Mouse (Mus musculus): Measurements from ENCODE around the gene Il3ra. TPM values are rescaled to one million over a fixed set of nuclear protein-coding genes. Genes with fewer than 3 reads are reported as not detected.

The Il3ra gene
- polyA plus RNA-seq, 1 experiment from 2014 or later = 3.9 TPM

DNA sequence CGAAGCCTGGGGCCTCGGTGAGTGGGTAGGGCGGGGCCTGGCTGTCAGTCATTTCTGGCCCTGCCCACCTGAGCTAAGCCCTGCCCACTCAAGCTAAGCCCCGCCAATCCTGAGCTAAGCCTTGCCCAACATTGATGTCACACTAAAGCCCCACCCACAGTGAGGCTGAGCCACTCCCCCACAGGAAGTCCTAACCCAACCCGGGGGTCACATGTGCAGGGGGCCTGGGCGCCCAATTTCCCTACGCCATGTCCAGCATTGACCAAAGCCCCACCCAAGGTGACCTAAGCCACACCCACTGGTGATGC is 5.0 kb downstream of the Il3ra start:
- ATAC-seq (ENCODE audit: low FRiP score, low TSS enrichment) (no peak), DNase-seq (ENCODE audit: low spot score) (no peak)
- TF ChIP-seq EP300 (optimal IDR thresholded peaks at IDR 0.05) (no peak), CTCF (IDR thresholded peaks at IDR 0.05; ENCODE audit: low read depth) (no peak)
- Histone ChIP-seq H3K9me3 (ENCODE audit: control insufficient read depth, low read length) (peaks cover 24% of the 10 kb centered on the region), H3K9ac (ENCODE audit: low read length) (no peak overlapping the region), H3K4me2 (replicated peaks; ENCODE audit: low read depth) (no peak overlapping the region), H3K36me3 (ENCODE audit: control insufficient read depth, insufficient read depth, low read length) (no peaks in the 10 kb centered on the region), H3K27ac (replicated peaks) (no peak overlapping the region), H3K27me3 (ENCODE audit: control insufficient read depth, insufficient read depth, low read length) (no peaks in the 10 kb centered on the region), H3K4me1 (replicated peaks; ENCODE audit: control insufficient read depth, insufficient read depth) (no peaks in the 10 kb centered on the region), H3K4me3 (ENCODE audit: low read depth, low read length) (no peak overlapping the region)
- 96% methylated on average over 7 of the region's 7 CpGs for WGBS

DNA sequence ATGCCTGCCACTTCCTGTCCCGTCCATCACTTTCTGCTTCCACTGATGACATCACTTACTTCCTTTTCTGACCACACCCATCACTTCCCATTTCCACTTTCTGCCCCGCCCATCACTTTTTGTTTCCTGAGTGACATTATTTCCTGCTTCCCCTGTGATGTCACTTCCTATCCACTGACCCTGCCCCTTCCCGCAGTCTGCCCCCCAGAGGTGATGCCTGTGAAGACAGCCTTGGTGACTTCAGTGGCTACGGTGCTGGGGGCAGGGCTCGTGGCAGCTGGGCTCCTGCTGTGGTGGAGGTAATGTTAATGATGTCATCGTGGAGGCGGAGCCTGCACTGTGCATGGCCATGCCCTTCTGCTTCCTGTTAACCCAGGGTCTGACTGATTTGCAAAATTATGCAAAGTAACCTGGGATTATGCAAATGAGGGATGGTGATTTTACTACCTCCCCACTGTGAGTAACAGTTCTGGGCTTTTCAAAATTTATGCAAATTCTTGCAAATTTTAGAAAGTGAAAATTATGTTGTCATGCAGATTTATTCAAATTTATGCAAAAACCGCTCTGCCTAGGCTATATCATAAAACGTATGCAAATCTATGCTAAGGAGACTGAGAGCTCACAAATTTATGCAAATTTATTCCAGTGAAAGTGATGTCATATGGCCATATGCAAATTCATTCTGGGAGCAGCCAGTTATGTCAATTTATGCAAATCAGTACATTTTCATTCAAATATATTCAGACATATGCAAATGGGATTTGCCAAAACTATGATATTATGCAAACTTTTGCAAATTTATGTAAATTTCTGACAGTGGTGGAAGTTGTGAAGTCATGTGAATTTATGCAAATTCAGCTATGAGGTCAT is 5.9 kb downstream of the Il3ra start:
- DNase-seq (ENCODE audit: low spot score) (no peak), ATAC-seq (ENCODE audit: low FRiP score, low TSS enrichment) (no peak)
- H3K27ac ChIP-seq (replicated peaks) = no peak overlapping the region
- H3K36me3 ChIP-seq (ENCODE audit: control insufficient read depth, insufficient read depth, low read length) = no peaks in the 10 kb centered on the region
- no peak overlapping the region for H3K4me3 ChIP-seq (ENCODE audit: low read depth, low read length)
- peaks cover 23% of the 10 kb centered on the region for H3K9me3 ChIP-seq (ENCODE audit: control insufficient read depth, low read length)
- TF ChIP-seq CTCF (IDR thresholded peaks at IDR 0.05; ENCODE audit: low read depth) (no peak; the same call in 1 of the 2 replicates), EP300 (optimal IDR thresholded peaks at IDR 0.05) (no peak)
- no peak overlapping the region for H3K9ac ChIP-seq (ENCODE audit: low read length)
- H3K4me2 ChIP-seq (replicated peaks; ENCODE audit: low read depth) = no peak overlapping the region
- H3K27me3 ChIP-seq (ENCODE audit: control insufficient read depth, insufficient read depth, low read length) = no peaks in the 10 kb centered on the region
- WGBS = 96% methylated on average over 9 of the region's 9 CpGs
- no peaks in the 10 kb centered on the region for H3K4me1 ChIP-seq (replicated peaks; ENCODE audit: control insufficient read depth, insufficient read depth)

DNA sequence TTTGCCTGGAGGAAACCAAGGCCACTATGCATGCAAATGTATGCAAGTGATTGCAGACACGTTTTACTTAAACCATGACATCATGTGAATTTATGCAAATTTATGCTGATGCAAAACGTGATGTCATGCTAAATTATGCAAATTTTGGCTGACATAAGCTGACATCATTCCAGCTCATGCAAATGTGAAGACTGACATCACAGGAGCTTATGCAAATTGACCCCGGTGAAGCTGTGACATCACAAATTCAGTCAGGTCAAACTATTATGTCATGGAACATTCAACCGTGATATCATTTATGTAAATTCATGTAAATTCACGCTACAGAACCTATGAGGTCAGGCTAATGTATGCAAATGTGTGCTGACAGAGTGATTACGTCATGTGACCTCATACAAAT is 6.5 kb downstream of the Il3ra start:
- WGBS = 85% methylated on average over 6 of the region's 6 CpGs
- no peak for DNase-seq (ENCODE audit: low spot score)
- peaks cover 18% of the 10 kb centered on the region for H3K9me3 ChIP-seq (ENCODE audit: control insufficient read depth, low read length)
- no peak overlapping the region for H3K4me3 ChIP-seq (ENCODE audit: low read depth, low read length)
- no peak overlapping the region for H3K27ac ChIP-seq (replicated peaks)
- H3K4me2 ChIP-seq (replicated peaks; ENCODE audit: low read depth) = no peak overlapping the region
- no peaks in the 10 kb centered on the region for H3K27me3 ChIP-seq (ENCODE audit: control insufficient read depth, insufficient read depth, low read length)
- ATAC-seq (ENCODE audit: low FRiP score, low TSS enrichment) = no peak
- no peaks in the 10 kb centered on the region for H3K36me3 ChIP-seq (ENCODE audit: control insufficient read depth, insufficient read depth, low read length)
- no peak overlapping the region for H3K9ac ChIP-seq (ENCODE audit: low read length)
- no peak for TF ChIP-seq EP300 (optimal IDR thresholded peaks at IDR 0.05)
- TF ChIP-seq CTCF (IDR thresholded peaks at IDR 0.05; ENCODE audit: low read depth) = no peak
- no peaks in the 10 kb centered on the region for H3K4me1 ChIP-seq (replicated peaks; ENCODE audit: control insufficient read depth, insufficient read depth)

DNA sequence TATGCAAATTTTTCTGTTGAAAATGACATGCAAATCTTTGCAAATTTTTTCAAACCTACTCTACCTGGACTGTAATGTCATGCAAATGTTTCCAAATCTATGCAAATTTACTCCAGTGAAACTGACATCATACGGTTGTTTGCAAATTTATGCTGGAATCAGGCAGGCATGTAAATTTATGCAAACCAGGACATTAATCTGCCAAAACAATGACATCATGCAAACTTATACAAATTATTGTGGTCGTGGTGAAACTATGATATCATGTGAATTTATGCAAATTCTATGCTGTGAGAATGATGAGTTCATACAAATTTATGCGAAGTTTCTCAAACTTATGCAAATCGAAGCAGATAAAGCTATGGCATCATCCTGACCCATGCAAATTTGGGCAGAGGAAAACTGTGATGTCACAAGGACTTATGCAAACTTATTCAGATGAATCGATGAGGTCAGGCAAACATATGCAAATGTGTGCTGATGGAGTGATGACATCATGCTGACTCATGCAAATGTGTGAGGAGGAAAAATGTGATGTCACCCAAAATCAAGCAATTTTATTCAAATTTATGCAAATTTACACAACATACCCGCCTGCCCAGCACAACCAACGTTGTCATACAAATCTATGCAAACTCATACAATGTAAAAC is 7.1 kb downstream of the Il3ra start:
- ATAC-seq (ENCODE audit: low FRiP score, low TSS enrichment) (no peak), DNase-seq (ENCODE audit: low spot score) (no peak)
- Histone ChIP-seq H3K4me1 (replicated peaks; ENCODE audit: control insufficient read depth, insufficient read depth) (no peaks in the 10 kb centered on the region), H3K9me3 (ENCODE audit: control insufficient read depth, low read length) (peaks cover 14% of the 10 kb centered on the region), H3K27me3 (ENCODE audit: control insufficient read depth, insufficient read depth, low read length) (no peaks in the 10 kb centered on the region), H3K4me3 (ENCODE audit: low read depth, low read length) (no peak overlapping the region), H3K9ac (ENCODE audit: low read length) (no peak overlapping the region), H3K4me2 (replicated peaks; ENCODE audit: low read depth) (no peak overlapping the region), H3K36me3 (ENCODE audit: control insufficient read depth, insufficient read depth, low read length) (no peaks in the 10 kb centered on the region), H3K27ac (replicated peaks) (no peak overlapping the region)
- 93% methylated on average over 7 of the region's 7 CpGs for WGBS
- no peak for TF ChIP-seq EP300 (optimal IDR thresholded peaks at IDR 0.05)
- TF ChIP-seq CTCF (IDR thresholded peaks at IDR 0.05; ENCODE audit: low read depth) = no peak

DNA sequence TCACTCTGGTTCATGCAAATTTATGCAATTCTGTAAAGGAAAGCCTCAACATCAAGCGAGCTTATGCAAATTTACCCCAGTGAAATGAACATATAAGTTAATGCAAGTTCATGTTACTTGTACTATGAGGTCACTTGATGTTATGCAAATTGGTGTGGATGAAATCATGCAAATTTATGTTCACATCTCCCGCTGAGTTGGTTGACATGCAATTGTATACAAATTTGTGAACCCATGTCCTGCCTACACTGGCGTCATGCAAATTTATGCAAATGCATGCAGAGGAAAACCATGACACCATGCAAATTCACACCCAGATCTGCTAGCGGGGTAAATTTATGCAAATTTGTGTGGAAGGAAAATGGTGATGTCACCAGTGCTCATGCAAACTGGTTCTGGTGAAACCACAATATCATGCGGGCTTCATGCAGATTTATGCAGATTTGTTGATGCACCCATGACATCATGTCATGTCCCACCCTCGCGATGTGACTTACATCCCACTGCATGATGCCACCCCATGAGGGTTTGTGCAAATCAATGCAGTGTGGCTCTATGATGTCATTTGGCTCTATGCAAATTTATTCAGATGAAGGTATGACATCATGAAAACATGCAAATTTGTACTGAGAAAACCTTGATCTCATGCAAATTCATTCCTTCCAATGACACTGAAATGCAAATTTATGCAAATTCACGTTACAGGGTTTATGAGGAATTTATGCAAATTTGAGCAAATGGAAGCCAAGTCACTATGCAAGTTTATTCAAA is 7.8 kb downstream of the Il3ra start:
- 95% methylated on average over 8 of the region's 8 CpGs for WGBS
- Histone ChIP-seq H3K4me2 (replicated peaks; ENCODE audit: low read depth) (no peak overlapping the region), H3K9ac (ENCODE audit: low read length) (no peak overlapping the region), H3K4me3 (ENCODE audit: low read depth, low read length) (no peak overlapping the region), H3K4me1 (replicated peaks; ENCODE audit: control insufficient read depth, insufficient read depth) (no peaks in the 10 kb centered on the region), H3K9me3 (ENCODE audit: control insufficient read depth, low read length) (peaks cover 13% of the 10 kb centered on the region), H3K36me3 (ENCODE audit: control insufficient read depth, insufficient read depth, low read length) (no peaks in the 10 kb centered on the region), H3K27me3 (ENCODE audit: control insufficient read depth, insufficient read depth, low read length) (no peaks in the 10 kb centered on the region), H3K27ac (replicated peaks) (no peak overlapping the region)
- no peak for DNase-seq (ENCODE audit: low spot score)
- no peak for ATAC-seq (ENCODE audit: low FRiP score, low TSS enrichment)
- TF ChIP-seq CTCF (IDR thresholded peaks at IDR 0.05; ENCODE audit: low read depth) = no peak
- TF ChIP-seq EP300 (optimal IDR thresholded peaks at IDR 0.05) = no peak
